Mouse (Mus musculus) midbrain, embryonic 15.5 days (tissue): ENCODE measurements around the gene Tor4a. TPM values are rescaled to one million over a fixed set of nuclear protein-coding genes. Genes with fewer than 3 reads are reported as not detected.

ENCODE experiments used
- ATAC-seq: fragments of 200-750 bp; cut with Nextera tagmentation; replicated peaks from 2 replicates; pipeline ENCODE4 v1.8.0; 2017; ENCODE audit warnings: moderate TSS enrichment
- H3K27ac ChIP-seq: fragments of 300-500 bp; sonication (generic); 2 replicates; pipeline ENCODE4 v1.5.1; 2015; ENCODE audit warnings: mild to moderate bottlenecking, inconsistent platforms
- H3K27me3 ChIP-seq: fragments of 300-500 bp; sonication (generic); replicated peaks from 2 replicates; pipeline ENCODE4 v1.6.1; 2015; ENCODE audit warnings: inconsistent platforms
- H3K36me3 ChIP-seq: fragments of 300-500 bp; sonication (generic); replicated peaks from 2 replicates; pipeline ENCODE4 v1.6.1; 2015; ENCODE audit warnings: inconsistent platforms
- H3K4me1 ChIP-seq: fragments of 300-500 bp; sonication (generic); 2 replicates; pipeline ENCODE4 v1.6.1; 2015; ENCODE audit warnings: inconsistent platforms
- H3K4me2 ChIP-seq: fragments of 300-500 bp; sonication (generic); 2 replicates; pipeline ENCODE4 v1.6.1; 2015; ENCODE audit warnings: inconsistent platforms, mild to moderate bottlenecking, moderate library complexity
- H3K4me3 ChIP-seq: fragments of 300-500 bp; sonication (generic); 2 replicates; pipeline ENCODE4 v1.5.1; 2015; ENCODE audit warnings: mild to moderate bottlenecking, inconsistent platforms
- H3K9ac ChIP-seq: fragments of 300-500 bp; sonication (generic); 2 replicates; pipeline ENCODE4 v1.6.1; 2015; ENCODE audit warnings: mild to moderate bottlenecking, inconsistent platforms
- H3K9me3 ChIP-seq: fragments of 300-500 bp; sonication (generic); 2 replicates; pipeline ENCODE4 v1.6.1; 2016; ENCODE audit warnings: inconsistent platforms
- WGBS: fragments of 180-500 bp; shearing (Covaris S2); methylation state at CpG from one replicate; pipeline ENCODE4 v1.1.7; 2015; ENCODE audit warnings: mixed read lengths; 5-methylcytosine and 5-hydroxymethylcytosine counted together
- polyA plus RNA-seq: library from polyadenylated mRNA; unstranded; fragments of >200 nt; fragmentation: Nextera tagmentation; extraction: Ambion mirVana; gene quantifications from 2 replicates; pipeline ENCODE4 v1.2.1, GENCODE M21; 2015

Gene Tor4a
- polyA plus RNA-seq, 1 experiment from 2014 or later = 1.9 TPM

GRCm38 (mm10) chr2:25172629-25173028, 24.1 kb downstream of the Tor4a start:
- Histone ChIP-seq H3K27me3 (no peaks in the 10 kb centered on the region), H3K36me3 (no peaks in the 10 kb centered on the region), H3K9ac (no peak overlapping the region), H3K4me3 (no peak overlapping the region), H3K4me1 (peaks cover 27% of the 10 kb centered on the region), H3K9me3 (no peaks in the 10 kb centered on the region), H3K27ac (no peak overlapping the region), H3K4me2 (no peak overlapping the region)
- no peak for ATAC-seq
- 81% methylated on average over 8 of the region's 8 CpGs for WGBS

DNA sequence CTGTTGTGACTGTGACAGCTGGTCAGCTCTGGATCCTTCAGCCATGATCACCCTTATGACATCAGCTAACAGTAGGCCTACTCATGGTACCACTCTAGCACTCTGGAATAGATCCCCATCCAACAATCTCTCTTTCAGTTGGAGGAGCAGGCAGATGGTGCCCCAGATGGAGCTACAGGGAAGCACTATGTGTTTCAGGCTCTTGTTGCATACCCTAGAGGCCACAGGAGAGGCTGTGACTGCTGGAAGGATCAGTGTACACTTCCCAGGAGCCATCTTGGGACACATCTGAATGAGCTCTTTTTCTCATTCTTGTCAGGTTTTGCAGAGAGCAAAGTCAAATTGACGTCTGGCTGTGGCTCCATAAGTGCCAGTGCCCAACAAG, 24.9 kb downstream of the Tor4a start:
- Histone ChIP-seq H3K27me3 (no peaks in the 10 kb centered on the region), H3K4me1 (peaks cover 21% of the 10 kb centered on the region), H3K4me3 (no peak overlapping the region), H3K4me2 (no peak overlapping the region), H3K27ac (no peak overlapping the region), H3K36me3 (no peaks in the 10 kb centered on the region), H3K9ac (no peak overlapping the region), H3K9me3 (no peaks in the 10 kb centered on the region)
- WGBS = 55% methylated on average over 1 of the region's 1 CpGs
- no peak for ATAC-seq

GRCm38 (mm10) chr2:25171101-25171768, 25.5 kb downstream of the Tor4a start:
- Histone ChIP-seq H3K27me3 (no peaks in the 10 kb centered on the region), H3K4me3 (no peak overlapping the region), H3K27ac (no peak overlapping the region), H3K4me1 (peaks cover 18% of the 10 kb centered on the region), H3K4me2 (no peak overlapping the region), H3K9ac (no peak overlapping the region), H3K9me3 (no peaks in the 10 kb centered on the region), H3K36me3 (no peaks in the 10 kb centered on the region)
- ATAC-seq = no peak
- 87% methylated on average over 6 of the region's 6 CpGs for WGBS

DNA sequence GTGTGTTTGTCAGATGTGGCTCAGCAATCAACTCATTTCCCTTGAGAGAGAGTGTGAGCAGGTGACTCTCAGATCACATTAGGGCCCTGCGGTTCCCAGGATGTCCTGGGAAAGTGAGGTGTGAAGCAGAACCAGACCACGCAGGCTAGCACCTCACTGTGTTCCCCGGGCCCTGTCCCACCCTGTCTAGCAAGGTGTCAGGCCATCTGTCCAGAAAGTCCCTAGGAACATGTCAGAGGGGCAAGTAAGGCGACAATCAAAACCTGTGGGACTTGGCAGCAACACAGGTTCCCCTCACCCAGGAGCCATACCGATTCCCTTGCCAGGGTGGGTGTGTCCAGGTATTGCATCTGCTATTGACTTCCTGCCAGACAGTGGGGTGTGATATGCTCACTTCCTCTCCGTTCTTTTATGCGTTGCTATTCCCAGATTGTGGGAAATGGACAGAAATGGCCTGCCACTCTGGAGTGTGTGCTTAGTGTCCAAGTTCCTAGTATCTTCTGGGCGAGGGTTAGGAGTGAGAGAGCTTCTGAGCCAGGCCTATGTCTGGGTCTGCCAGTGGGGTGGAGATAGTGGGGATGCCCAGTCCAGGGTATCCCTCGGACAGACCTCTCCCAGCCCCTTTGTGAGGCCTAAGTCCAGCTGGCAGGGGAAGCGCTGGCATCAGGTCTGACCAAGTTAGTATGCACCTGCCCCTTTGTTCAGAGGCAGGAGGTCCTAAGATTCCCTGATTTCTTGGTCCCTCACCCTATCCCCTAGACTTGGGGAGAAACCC, 26.2 kb downstream of the Tor4a start:
- ATAC-seq = no peak
- no peaks in the 10 kb centered on the region for H3K36me3 ChIP-seq

DNA sequence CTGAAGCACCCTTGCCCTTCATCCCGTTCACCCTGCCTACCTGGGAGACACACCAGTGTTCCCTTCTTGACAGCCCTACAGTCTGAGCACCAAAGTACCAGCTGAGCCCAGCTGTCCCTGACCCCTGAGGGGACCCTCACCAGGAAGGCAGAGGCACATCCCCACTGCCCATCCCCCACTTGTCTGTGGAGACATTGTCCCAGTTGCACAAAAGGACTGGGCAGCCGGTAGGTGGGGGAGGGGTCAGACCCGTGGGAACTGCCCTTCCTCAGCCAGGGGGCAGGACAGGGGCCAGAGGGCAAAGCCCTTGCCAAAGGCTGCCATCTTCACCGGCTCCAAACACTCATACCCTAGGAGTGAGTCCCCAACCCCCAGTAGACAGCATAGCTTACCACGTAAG, 26.9 kb downstream of the Tor4a start:
- no peak overlapping the region for H3K27ac ChIP-seq
- no peaks in the 10 kb centered on the region for H3K27me3 ChIP-seq
- H3K9ac ChIP-seq = no peak overlapping the region
- H3K4me3 ChIP-seq = no peak overlapping the region
- no peaks in the 10 kb centered on the region for H3K36me3 ChIP-seq
- no peak for ATAC-seq
- peaks cover 16% of the 10 kb centered on the region for H3K4me1 ChIP-seq
- WGBS = 11% methylated on average over 5 of the region's 5 CpGs
- H3K9me3 ChIP-seq = no peaks in the 10 kb centered on the region
- H3K4me2 ChIP-seq = no peak overlapping the region

More for the DNA sequence above, 26.2 kb downstream of the Tor4a start:
- H3K27me3 ChIP-seq = no peaks in the 10 kb centered on the region
- H3K9ac ChIP-seq = no peak overlapping the region
- no peak overlapping the region for H3K4me3 ChIP-seq
- 72% methylated on average over 10 of the region's 10 CpGs for WGBS
- H3K27ac ChIP-seq = no peak overlapping the region
- H3K4me2 ChIP-seq = no peak overlapping the region
- H3K9me3 ChIP-seq = no peaks in the 10 kb centered on the region
- H3K4me1 ChIP-seq = peaks cover 16% of the 10 kb centered on the region

DNA sequence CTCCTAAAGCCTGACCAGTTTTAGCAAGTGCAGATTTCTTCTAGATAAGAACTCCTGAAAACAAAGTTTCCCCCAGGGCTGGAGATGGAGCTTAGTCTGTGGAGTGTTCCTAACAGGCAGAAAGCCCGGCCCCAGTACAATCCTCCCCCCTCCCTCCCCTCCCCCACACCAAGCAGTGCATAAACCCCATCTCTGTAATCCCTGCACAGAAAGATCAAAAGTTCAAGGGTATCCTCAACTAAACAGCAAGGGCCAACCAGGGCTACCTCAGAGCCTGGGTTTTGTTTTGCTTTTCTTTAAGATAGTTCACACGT, 28.1 kb downstream of the Tor4a start:
- Histone ChIP-seq H3K27ac (peak overlapping the region; percentile 36), H3K4me3 (peak overlapping the region; percentile 56), H3K36me3 (no peaks in the 10 kb centered on the region), H3K9ac (peak overlapping the region; percentile 47), H3K4me1 (peaks cover 19% of the 10 kb centered on the region), H3K9me3 (no peaks in the 10 kb centered on the region), H3K4me2 (peak overlapping the region; percentile 97), H3K27me3 (no peaks in the 10 kb centered on the region)
- peak; percentile 28; the same call in 1 of the 2 replicates for ATAC-seq
- WGBS = 13% methylated on average over 2 of the region's 2 CpGs

GRCm38 (mm10) chr2:25167919-25168664, 28.6 kb downstream of the Tor4a start:
- Histone ChIP-seq H3K4me1 (peaks cover 24% of the 10 kb centered on the region), H3K4me2 (peak overlapping the region; percentile 97), H3K4me3 (peak overlapping the region; percentile 56), H3K36me3 (no peaks in the 10 kb centered on the region), H3K9me3 (no peaks in the 10 kb centered on the region), H3K9ac (peak overlapping the region; percentile 47), H3K27me3 (no peaks in the 10 kb centered on the region), H3K27ac (peak overlapping the region; percentile 36)
- WGBS = under 1% methylated on average over 33 of the region's 41 CpGs
- peak; percentile 76 for ATAC-seq

- WGBS = 16% methylated on average over 4 of the region's 4 CpGs
- Histone ChIP-seq H3K4me2 (peak overlapping the region; percentile 97), H3K4me3 (peak overlapping the region; percentile 56), H3K9ac (peak overlapping the region; percentile 47), H3K27ac (peak overlapping the region; percentile 36), H3K9me3 (no peaks in the 10 kb centered on the region), H3K27me3 (no peaks in the 10 kb centered on the region), H3K36me3 (no peaks in the 10 kb centered on the region), H3K4me1 (peaks cover 24% of the 10 kb centered on the region)
- ATAC-seq = peak; percentile 34
Measured at GRCm38 (mm10) chr2:25167481-25167880, 29.2 kb downstream of the Tor4a start.

DNA sequence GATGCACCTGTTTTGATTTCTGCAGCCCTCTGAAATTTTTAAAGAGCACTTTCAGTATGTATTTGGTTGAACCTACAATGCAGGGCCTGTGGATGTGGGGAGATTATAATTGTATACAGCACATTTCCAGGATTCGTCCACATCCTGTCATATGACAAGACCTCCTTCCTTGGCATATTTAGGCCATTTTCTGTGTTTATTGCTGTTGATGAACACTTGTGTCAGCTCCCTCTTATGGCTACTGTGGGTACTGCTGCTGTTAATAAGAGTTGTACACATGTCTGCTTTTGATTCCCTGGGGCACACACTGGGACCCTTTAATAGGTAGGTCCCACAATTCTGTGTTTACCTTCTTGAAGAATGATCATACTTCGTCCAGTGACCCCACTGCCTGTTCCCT, 39.0 kb downstream of the Tor4a start:
- H3K36me3 ChIP-seq = no peaks in the 10 kb centered on the region
- H3K4me3 ChIP-seq = no peak overlapping the region
- H3K4me1 ChIP-seq = no peaks in the 10 kb centered on the region
- H3K27me3 ChIP-seq = no peaks in the 10 kb centered on the region
- WGBS = 37% methylated on average over 2 of the region's 2 CpGs
- H3K4me2 ChIP-seq = no peak overlapping the region
- ATAC-seq = no peak
- no peak overlapping the region for H3K9ac ChIP-seq
- no peak overlapping the region for H3K27ac ChIP-seq
- H3K9me3 ChIP-seq = no peaks in the 10 kb centered on the region

DNA sequence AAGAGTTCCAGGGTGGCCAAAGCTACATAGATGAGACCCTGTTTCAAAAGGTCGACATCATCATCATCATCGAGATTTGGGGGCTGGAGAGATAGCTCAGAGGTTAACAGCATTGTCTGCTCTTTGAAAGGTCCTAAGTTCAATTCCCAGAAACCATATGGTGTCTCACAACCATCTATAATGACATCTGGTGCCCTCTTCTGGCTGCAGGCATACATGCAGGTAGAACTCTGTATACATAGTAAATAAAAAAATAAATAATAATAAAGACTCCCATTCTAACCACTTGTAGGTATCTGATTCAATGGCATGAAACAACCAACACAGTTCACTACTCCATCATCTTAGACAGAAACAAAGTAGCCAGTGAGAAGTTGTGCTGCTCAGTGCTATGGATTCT, 39.7 kb downstream of the Tor4a start:
- H3K9ac ChIP-seq = no peak overlapping the region
- H3K9me3 ChIP-seq = no peaks in the 10 kb centered on the region
- H3K36me3 ChIP-seq = no peaks in the 10 kb centered on the region
- no peaks in the 10 kb centered on the region for H3K4me1 ChIP-seq
- H3K27me3 ChIP-seq = no peaks in the 10 kb centered on the region
- H3K4me2 ChIP-seq = no peak overlapping the region
- no peak overlapping the region for H3K4me3 ChIP-seq
- H3K27ac ChIP-seq = no peak overlapping the region
- no peak for ATAC-seq
- WGBS = 39% methylated on average over 2 of the region's 2 CpGs

GRCm38 (mm10) chr2:25156177-25156576, 40.5 kb downstream of the Tor4a start:
- no peaks in the 10 kb centered on the region for H3K36me3 ChIP-seq
- H3K9me3 ChIP-seq = no peaks in the 10 kb centered on the region
- no peak overlapping the region for H3K4me3 ChIP-seq
- no peaks in the 10 kb centered on the region for H3K4me1 ChIP-seq
- no peak overlapping the region for H3K4me2 ChIP-seq
- no peaks in the 10 kb centered on the region for H3K27me3 ChIP-seq
- H3K9ac ChIP-seq = no peak overlapping the region
- no peak for ATAC-seq
- WGBS = 89% methylated on average over 3 of the region's 3 CpGs
- no peak overlapping the region for H3K27ac ChIP-seq

- Histone ChIP-seq H3K4me3 (no peak overlapping the region), H3K27me3 (no peaks in the 10 kb centered on the region), H3K4me2 (no peak overlapping the region), H3K9ac (no peak overlapping the region), H3K9me3 (no peaks in the 10 kb centered on the region), H3K36me3 (no peaks in the 10 kb centered on the region), H3K27ac (no peak overlapping the region), H3K4me1 (no peaks in the 10 kb centered on the region)
- WGBS = 77% methylated on average over 4 of the region's 4 CpGs
- no peak for ATAC-seq
Measured at GRCm38 (mm10) chr2:25151280-25151956, 45.3 kb downstream of the Tor4a start.
